Mouse (Mus musculus) midbrain, postnatal 0 days (tissue): Measurements from ENCODE around the gene Gm42791. TPM values are rescaled to one million over a fixed set of nuclear protein-coding genes. Genes with fewer than 3 reads are reported as not detected.

Experiments
- ATAC-seq: fragments of 200-750 bp; cut with Nextera tagmentation; 2 replicates; pipeline ENCODE4 v1.8.0; 2017; ENCODE audit warnings: moderate number of reproducible peaks, mild to moderate bottlenecking, moderate TSS enrichment, moderate library complexity; ENCODE audit not compliant: low FRiP score
- DNase-seq: peaks from one replicate; pipeline ENCODE4 v3.0.0-alpha.2; 2015; ENCODE audit warnings: low spot score
- H3K27ac ChIP-seq: fragments of 300-500 bp; sonication (generic); 2 replicates; pipeline ENCODE4 v1.5.1; 2014; ENCODE audit warnings: low read depth, mild to moderate bottlenecking, low read length, mixed read lengths
- H3K27me3 ChIP-seq: fragments of 300-500 bp; sonication (generic); 2 replicates; pipeline ENCODE4 v1.6.1; 2014; ENCODE audit warnings: low read length, control low read depth, mixed read lengths; ENCODE audit not compliant: insufficient read depth
- H3K36me3 ChIP-seq: fragments of 300-500 bp; sonication (generic); 2 replicates; pipeline ENCODE4 v1.6.1; 2014; ENCODE audit warnings: low read length, control low read depth, mixed read lengths; ENCODE audit not compliant: insufficient read depth
- H3K4me1 ChIP-seq: fragments of 300-500 bp; sonication (generic); 2 replicates; pipeline ENCODE4 v1.6.1; 2014; ENCODE audit warnings: mild to moderate bottlenecking, control low read depth, antibody characterized with exemption, low read length, mixed read lengths; ENCODE audit not compliant: insufficient read depth
- H3K4me2 ChIP-seq: fragments of 300-500 bp; sonication (generic); 2 replicates; pipeline ENCODE4 v1.6.1; 2014; ENCODE audit warnings: low read depth, mild to moderate bottlenecking, low read length, mixed read lengths; ENCODE audit not compliant: poor library complexity, severe bottlenecking
- H3K4me3 ChIP-seq: fragments of 300-500 bp; sonication (generic); 2 replicates; pipeline ENCODE4 v1.5.1; 2014; ENCODE audit warnings: low read depth, mild to moderate bottlenecking, low read length, moderate library complexity
- H3K9ac ChIP-seq: fragments of 300-500 bp; sonication (generic); replicated peaks from 2 replicates; pipeline ENCODE4 v1.6.1; 2014; ENCODE audit warnings: mild to moderate bottlenecking, low read length, moderate library complexity, mixed read lengths; ENCODE audit not compliant: poor library complexity, severe bottlenecking
- H3K9me3 ChIP-seq: fragments of 300-500 bp; sonication (generic); 2 replicates; pipeline ENCODE4 v1.6.1; 2016; ENCODE audit warnings: low read length, control low read depth
- CTCF ChIP-seq: IDR thresholded peaks from 2 replicates; pipeline ENCODE4 v1.5.1; 2016; ENCODE audit warnings: antibody characterized with exemption, mild to moderate bottlenecking
- WGBS: fragments of 180-500 bp; shearing (Covaris S2); extraction: QIAGEN DNeasy Blood & Tissue Kit; methylation state at CpG from one replicate; pipeline ENCODE4 v1.1.7; 2014; 5-methylcytosine and 5-hydroxymethylcytosine counted together
- polyA plus RNA-seq: library from polyadenylated mRNA; unstranded; fragments of >200 nt; fragmentation: Nextera tagmentation; extraction: Ambion mirVana; gene quantifications from 2 replicates; pipeline ENCODE4 v1.2.1, GENCODE M21; 2015
- total RNA-seq: library from RNA; depleted of rRNA; stranded (reverse); fragments of >200 nt; gene quantifications from 2 replicates; pipeline ENCODE4 v1.2.3, GENCODE M21; 2014

The Gm42791 gene
- total and polyA plus RNA-seq, 2 experiments from 2014 or later: 3.1 TPM; not detected in 1

GRCm38 (mm10) chr5:148973019-148973668, 21.8 kb downstream of the Gm42791 start:
- H3K4me1 ChIP-seq: peaks cover 2% of the 10 kb centered on the region; the same call in 1 of the 2 replicates
- no peak overlapping the region for H3K9ac ChIP-seq
- no peak overlapping the region for H3K27ac ChIP-seq
- DNase-seq (peak; percentile 63), ATAC-seq (peak; percentile 44; the same call in 1 of the 2 replicates)
- no peaks in the 10 kb centered on the region for H3K36me3 ChIP-seq
- no peaks in the 10 kb centered on the region for H3K9me3 ChIP-seq
- TF ChIP-seq CTCF: peak; percentile 45
- 11% methylated on average over 6 of the region's 6 CpGs for WGBS
- no peaks in the 10 kb centered on the region for H3K27me3 ChIP-seq
- no peak overlapping the region for H3K4me2 ChIP-seq
- H3K4me3 ChIP-seq: no peak overlapping the region

- no peak for ATAC-seq
- no peaks in the 10 kb centered on the region for H3K36me3 ChIP-seq
- no peak overlapping the region for H3K27ac ChIP-seq
- H3K9me3 ChIP-seq: no peaks in the 10 kb centered on the region
- no peaks in the 10 kb centered on the region for H3K27me3 ChIP-seq
- H3K4me2 ChIP-seq: no peak overlapping the region
- TF ChIP-seq CTCF: no peak
- DNase-seq: no peak
- H3K4me1 ChIP-seq: 0 out of 2 replicates have a peak, but pooled peaks cover 2% of the 10 kb centered on the region
- no peak overlapping the region for H3K4me3 ChIP-seq
- no peak overlapping the region for H3K9ac ChIP-seq
- 87% methylated on average over 8 of the region's 8 CpGs for WGBS
Observed at GRCm38 (mm10) chr5:148972167-148972566, 22.8 kb downstream of the Gm42791 start.

- Histone ChIP-seq H3K9ac (no peak overlapping the region), H3K4me1 (peaks cover 6% of the 10 kb centered on the region; the same call in 1 of the 2 replicates), H3K9me3 (no peaks in the 10 kb centered on the region), H3K36me3 (no peaks in the 10 kb centered on the region), H3K27ac (no peak overlapping the region), H3K27me3 (no peaks in the 10 kb centered on the region), H3K4me3 (no peak overlapping the region), H3K4me2 (no peak overlapping the region)
- 55% methylated on average over 9 of the region's 9 CpGs for WGBS
- ATAC-seq (no peak), DNase-seq (no peak)
- TF ChIP-seq CTCF: no peak
Observed at GRCm38 (mm10) chr5:148969648-148970047, 25.3 kb downstream of the Gm42791 start.

GRCm38 (mm10) chr5:148968958-148969576, 25.9 kb downstream of the Gm42791 start:
- TF ChIP-seq CTCF: no peak
- ATAC-seq: no peak
- H3K9ac ChIP-seq: no peak overlapping the region
- no peak overlapping the region for H3K4me2 ChIP-seq
- no peaks in the 10 kb centered on the region for H3K9me3 ChIP-seq
- WGBS: 72% methylated on average over 7 of the region's 7 CpGs
- no peaks in the 10 kb centered on the region for H3K36me3 ChIP-seq
- H3K4me3 ChIP-seq: no peak overlapping the region
- H3K27me3 ChIP-seq: no peaks in the 10 kb centered on the region
- DNase-seq: no peak
- H3K4me1 ChIP-seq: peaks cover 6% of the 10 kb centered on the region; the same call in 1 of the 2 replicates
- H3K27ac ChIP-seq: no peak overlapping the region

GRCm38 (mm10) chr5:148968179-148968578, 26.8 kb downstream of the Gm42791 start:
- no peak for TF ChIP-seq CTCF
- no peaks in the 10 kb centered on the region for H3K36me3 ChIP-seq
- ATAC-seq (no peak), DNase-seq (no peak)
- no peak overlapping the region for H3K4me2 ChIP-seq
- peaks cover 6% of the 10 kb centered on the region; the same call in 1 of the 2 replicates for H3K4me1 ChIP-seq
- H3K9me3 ChIP-seq: no peaks in the 10 kb centered on the region
- H3K4me3 ChIP-seq: no peak overlapping the region
- no peak overlapping the region for H3K9ac ChIP-seq
- H3K27me3 ChIP-seq: no peaks in the 10 kb centered on the region
- WGBS: 72% methylated on average over 5 of the region's 5 CpGs
- H3K27ac ChIP-seq: no peak overlapping the region

- H3K36me3 ChIP-seq: no peaks in the 10 kb centered on the region
- no peak for DNase-seq
- no peak for ATAC-seq
- H3K4me1 ChIP-seq: peaks cover 4% of the 10 kb centered on the region; the same call in 1 of the 2 replicates
- WGBS: 54% methylated on average over 6 of the region's 6 CpGs
- no peak for TF ChIP-seq CTCF
- H3K27ac ChIP-seq: peak overlapping the region; percentile 48
- no peaks in the 10 kb centered on the region for H3K9me3 ChIP-seq
- no peak overlapping the region for H3K9ac ChIP-seq
- no peak overlapping the region for H3K4me3 ChIP-seq
- H3K4me2 ChIP-seq: no peak overlapping the region
- no peaks in the 10 kb centered on the region for H3K27me3 ChIP-seq
Observed at GRCm38 (mm10) chr5:148966395-148966794, 28.6 kb downstream of the Gm42791 start.
